Mouse (Mus musculus) embryonic facial prominence, embryonic 14.5 days (tissue): ENCODE measurements around the gene Acot13. TPM values are rescaled to one million over a fixed set of nuclear protein-coding genes. Genes with fewer than 3 reads are reported as not detected.

ENCODE experiments used
- ATAC-seq: fragments of 200-750 bp; cut with Nextera tagmentation; 2 replicates; pipeline ENCODE4 v1.8.0; 2017; ENCODE audit warnings: low read depth, moderate number of reproducible peaks, moderate TSS enrichment
- DNase-seq: peaks from one replicate; pipeline ENCODE4 v3.0.0-alpha.2; 2015; ENCODE audit warnings: low spot score
- H3K27ac ChIP-seq: fragments of 300-500 bp; sonication (generic); replicated peaks from 2 replicates; pipeline ENCODE4 v1.5.1; 2014; ENCODE audit warnings: low read depth, mild to moderate bottlenecking, low read length, moderate library complexity
- H3K27me3 ChIP-seq: fragments of 300-500 bp; sonication (generic); replicated peaks from 2 replicates; pipeline ENCODE4 v1.6.1; 2014; ENCODE audit warnings: low read length; ENCODE audit not compliant: control insufficient read depth, insufficient read depth
- H3K36me3 ChIP-seq: fragments of 300-500 bp; sonication (generic); 2 replicates; pipeline ENCODE4 v1.6.1; 2014; ENCODE audit warnings: low read length, mixed read lengths; ENCODE audit not compliant: control insufficient read depth, insufficient read depth
- H3K4me1 ChIP-seq: fragments of 300-500 bp; sonication (generic); 2 replicates; pipeline ENCODE4 v1.6.1; 2014; ENCODE audit warnings: antibody characterized with exemption, low read length; ENCODE audit not compliant: control insufficient read depth, insufficient read depth
- H3K4me2 ChIP-seq: fragments of 300-500 bp; sonication (generic); 2 replicates; pipeline ENCODE4 v1.6.1; 2014; ENCODE audit warnings: low read depth, mild to moderate bottlenecking, low read length, moderate library complexity, mixed read lengths
- H3K4me3 ChIP-seq: fragments of 300-500 bp; sonication (generic); 2 replicates; pipeline ENCODE4 v1.5.1; 2014; ENCODE audit warnings: low read depth, mild to moderate bottlenecking, low read length
- H3K9ac ChIP-seq: fragments of 300-500 bp; sonication (generic); 2 replicates; pipeline ENCODE4 v1.6.1; 2014; ENCODE audit warnings: low read depth, mild to moderate bottlenecking, low read length, moderate library complexity, mixed read lengths
- H3K9me3 ChIP-seq: fragments of 300-500 bp; sonication (generic); 2 replicates; pipeline ENCODE4 v1.6.1; 2016; ENCODE audit warnings: low read length; ENCODE audit not compliant: control insufficient read depth
- WGBS: fragments of 180-500 bp; shearing (Covaris S2); extraction: QIAGEN DNeasy Blood & Tissue Kit; methylation state at CpG from one replicate; pipeline ENCODE4 v1.1.7; 2014; 5-methylcytosine and 5-hydroxymethylcytosine counted together
- polyA plus RNA-seq: library from polyadenylated mRNA; unstranded; fragments of >200 nt; fragmentation: Nextera tagmentation; extraction: Ambion mirVana; gene quantifications from 2 replicates; pipeline ENCODE4 v1.2.1, GENCODE M21; 2014

Acot13 gene
- polyA plus RNA-seq, 1 experiment from 2014 or later: 77.0 TPM

GRCm38 (mm10) chr13:24801308-24801921, 29.9 kb downstream of the Acot13 start, which contains the start of gene BC005537:
TSS of gene BC005537 (plus strand) at chr13:24801657.
- H3K27me3 ChIP-seq: no peaks in the 10 kb centered on the region
- no peaks in the 10 kb centered on the region for H3K9me3 ChIP-seq
- H3K9ac ChIP-seq: peak within 1 kb of the TSS; percentile 97
- H3K36me3 ChIP-seq: peaks cover 18% of the 10 kb centered on the region
- DNase-seq: peak; percentile 61
- ATAC-seq: peak; percentile 44
- peak within 1 kb of the TSS; percentile 99 for H3K27ac ChIP-seq
- 0% methylated on average over 43 of the region's 74 CpGs for WGBS
- H3K4me3 ChIP-seq: peak within 1 kb of the TSS; percentile 87
- H3K4me2 ChIP-seq: peak within 1 kb of the TSS; percentile 86
- H3K4me1 ChIP-seq: peaks cover 18% of the 10 kb centered on the region

GRCm38 (mm10) chr13:24800674-24801307, 30.5 kb downstream of the Acot13 start:
- Histone ChIP-seq H3K27me3 (no peaks in the 10 kb centered on the region), H3K36me3 (peaks cover 12% of the 10 kb centered on the region), H3K4me2 (peak overlapping the region; percentile 86), H3K4me1 (peaks cover 18% of the 10 kb centered on the region), H3K9ac (peak overlapping the region; percentile 97), H3K9me3 (no peaks in the 10 kb centered on the region), H3K27ac (peak overlapping the region; percentile 99), H3K4me3 (peak overlapping the region; percentile 87)
- WGBS: under 1% methylated on average over 42 of the region's 42 CpGs
- ATAC-seq: peak; percentile 97
- peak; percentile 99 for DNase-seq

GRCm38 (mm10) chr13:24799925-24800673, 31.2 kb downstream of the Acot13 start:
- peaks cover 5% of the 10 kb centered on the region; the same call in 1 of the 2 replicates for H3K36me3 ChIP-seq
- H3K4me2 ChIP-seq: peak overlapping the region; percentile 86
- DNase-seq: peak; percentile 42
- H3K27me3 ChIP-seq: no peaks in the 10 kb centered on the region
- peak; percentile 39 for ATAC-seq
- H3K4me1 ChIP-seq: peaks cover 18% of the 10 kb centered on the region
- H3K9ac ChIP-seq: peak overlapping the region; percentile 97
- peak overlapping the region; percentile 90 for H3K27ac ChIP-seq
- under 1% methylated on average over 31 of the region's 31 CpGs for WGBS
- peak overlapping the region; percentile 87 for H3K4me3 ChIP-seq
- no peaks in the 10 kb centered on the region for H3K9me3 ChIP-seq

GRCm38 (mm10) chr13:24799378-24799777, 32.0 kb downstream of the Acot13 start:
- 59% methylated on average over 5 of the region's 5 CpGs for WGBS
- ATAC-seq: no peak
- peak overlapping the region; percentile 86 for H3K4me2 ChIP-seq

GRCm38 (mm10) chr13:24798686-24799085, 32.7 kb downstream of the Acot13 start:
- Histone ChIP-seq H3K9ac (no peak overlapping the region), H3K9me3 (no peaks in the 10 kb centered on the region), H3K4me3 (no peak overlapping the region), H3K27ac (no peak overlapping the region), H3K4me2 (no peak overlapping the region), H3K4me1 (peaks cover 10% of the 10 kb centered on the region; the same call in 1 of the 2 replicates), H3K27me3 (no peaks in the 10 kb centered on the region), H3K36me3 (no peaks in the 10 kb centered on the region)
- DNase-seq (no peak), ATAC-seq (no peak)
- WGBS: 95% methylated on average over 4 of the region's 4 CpGs

More at GRCm38 (mm10) chr13:24799378-24799777, 32.0 kb downstream of the Acot13 start:
- Histone ChIP-seq H3K36me3 (no peaks in the 10 kb centered on the region), H3K9ac (no peak overlapping the region), H3K27me3 (no peaks in the 10 kb centered on the region), H3K27ac (0 out of 2 replicates have a peak overlapping the region, but pooled peaks have one; percentile 90), H3K9me3 (no peaks in the 10 kb centered on the region), H3K4me1 (peaks cover 15% of the 10 kb centered on the region; the same call in 1 of the 2 replicates), H3K4me3 (peak overlapping the region; percentile 87)
- DNase-seq: no peak

GRCm38 (mm10) chr13:24792411-24793045, 38.8 kb downstream of the Acot13 start:
- ATAC-seq: no peak
- Histone ChIP-seq H3K9ac (no peak overlapping the region), H3K4me3 (no peak overlapping the region), H3K4me1 (no peaks in the 10 kb centered on the region), H3K36me3 (no peaks in the 10 kb centered on the region), H3K27ac (no peak overlapping the region), H3K27me3 (no peaks in the 10 kb centered on the region), H3K4me2 (no peak overlapping the region), H3K9me3 (no peaks in the 10 kb centered on the region)
- 83% methylated on average over 9 of the region's 9 CpGs for WGBS
- no peak for DNase-seq

GRCm38 (mm10) chr13:24791349-24791748, 40.0 kb downstream of the Acot13 start:
- H3K36me3 ChIP-seq: no peaks in the 10 kb centered on the region
- no peak overlapping the region for H3K27ac ChIP-seq
- no peaks in the 10 kb centered on the region for H3K27me3 ChIP-seq
- H3K4me2 ChIP-seq: no peak overlapping the region
- H3K9me3 ChIP-seq: no peaks in the 10 kb centered on the region
- 76% methylated on average over 2 of the region's 2 CpGs for WGBS
- no peak overlapping the region for H3K9ac ChIP-seq
- peak; percentile 17 for DNase-seq
- H3K4me1 ChIP-seq: no peaks in the 10 kb centered on the region
- no peak overlapping the region for H3K4me3 ChIP-seq
- ATAC-seq: no peak

GRCm38 (mm10) chr13:24787477-24787876, 43.9 kb downstream of the Acot13 start:
- ATAC-seq (no peak), DNase-seq (no peak)
- no peaks in the 10 kb centered on the region for H3K9me3 ChIP-seq
- no peaks in the 10 kb centered on the region for H3K27me3 ChIP-seq
- H3K4me1 ChIP-seq: no peaks in the 10 kb centered on the region
- H3K9ac ChIP-seq: no peak overlapping the region
- WGBS: 82% methylated on average over 5 of the region's 5 CpGs
- no peaks in the 10 kb centered on the region for H3K36me3 ChIP-seq
- H3K4me2 ChIP-seq: no peak overlapping the region
- H3K4me3 ChIP-seq: no peak overlapping the region
- H3K27ac ChIP-seq: no peak overlapping the region
